Comparison of ENCODE assay signal across 10 mouse cellular contexts in the genomic region with DNA sequence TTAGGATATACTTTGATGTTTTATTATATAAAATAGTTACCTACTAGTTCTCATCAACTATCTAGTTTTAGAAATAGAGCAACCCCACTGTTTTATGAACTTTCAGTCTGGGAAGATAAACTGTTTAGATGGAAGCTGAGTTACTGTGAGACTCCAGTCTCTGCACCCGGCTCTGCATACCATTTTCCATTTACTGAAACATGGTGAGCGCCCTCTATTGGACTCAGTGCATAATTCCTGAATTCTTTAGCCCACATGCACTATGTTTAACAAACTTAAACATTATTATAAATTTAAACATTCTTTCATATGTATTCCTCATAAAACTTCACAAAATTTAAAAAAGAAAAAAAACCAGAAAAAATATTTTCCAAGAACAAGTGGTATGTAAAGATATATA. TPM values are rescaled to one million over a fixed set of nuclear protein-coding genes. Genes with fewer than 3 reads are reported as not detected.
DNase-seq lines count a peak whose midpoint lies in the region; ATAC-seq and TF ChIP-seq lines count a peak whose summit lies in the region.
"Had no signal": no experiment of that assay in that cellular context is flagged by ENCODE, and none has a peak within 500 bp of the region (broad histone marks: within the 10 kb centered on the region; RNA-seq: fewer than 3 reads in every experiment).

No protein-coding gene starts in this region.

- no peak overlapping the region for H3K4me2 ChIP-seq in hindbrain, embryonic 11.5 days (replicated peaks; ENCODE audit: low read depth, low read length)
- H3K4me2 ChIP-seq in hindbrain, embryonic 13.5 days, result no peak overlapping the region
- no peak overlapping the region for H3K4me2 ChIP-seq in neural tube, embryonic 11.5 days (ENCODE audit: low read depth)
- H3K4me2 ChIP-seq in stomach, postnatal 0 days (replicated peaks; ENCODE audit: low read depth), result no peak overlapping the region

- no peak overlapping the region for H3K9ac ChIP-seq in hindbrain, embryonic 11.5 days (ENCODE audit: low read depth, low read length)
- no peak overlapping the region for H3K9ac ChIP-seq in hindbrain, embryonic 13.5 days
- H3K9ac ChIP-seq in neural tube, embryonic 11.5 days (ENCODE audit: low read length), result no peak overlapping the region
- H3K9ac ChIP-seq in stomach, postnatal 0 days (ENCODE audit: low read length), result no peak overlapping the region

- 11% methylated on average over 2 of the region's 2 CpGs for WGBS in hindbrain, embryonic 11.5 days
- WGBS in hindbrain, embryonic 13.5 days, result 14% methylated on average over 2 of the region's 2 CpGs
- WGBS in neural tube, embryonic 11.5 days, result 13% methylated on average over 2 of the region's 2 CpGs
- 8% methylated on average over 2 of the region's 2 CpGs for WGBS in stomach, postnatal 0 days

- no peak for TF ChIP-seq EP300 in stomach, postnatal 0 days (optimal IDR thresholded peaks at IDR 0.05)

- no peaks in the 10 kb centered on the region for H3K9me3 ChIP-seq in hindbrain, embryonic 11.5 days (ENCODE audit: control insufficient read depth, low read length)
- H3K9me3 ChIP-seq in hindbrain, embryonic 13.5 days, result no peaks in the 10 kb centered on the region
- no peaks in the 10 kb centered on the region for H3K9me3 ChIP-seq in neural tube, embryonic 11.5 days (ENCODE audit: control insufficient read depth, low read length)
- H3K9me3 ChIP-seq in stomach, postnatal 0 days (ENCODE audit: control insufficient read depth, low read length), result no peaks in the 10 kb centered on the region

- TF ChIP-seq POLR2A in cortical plate, adult 2 months (IDR thresholded peaks at IDR 0.05; ENCODE audit: extremely low read depth, insufficient read depth, low read length), result no peak

- DNase-seq in hindbrain, embryonic 11.5 days (ENCODE audit: low spot score), result peak; percentile 75
- peak; percentile 35 for DNase-seq in neural tube, embryonic 11.5 days (ENCODE audit: low spot score)
- no peak for DNase-seq in neural tube, embryonic 10.5 days (ENCODE audit: extremely low spot score, low spot score)
- DNase-seq in stomach, postnatal 0 days (ENCODE audit: low spot score), result no peak
- no peak for DNase-seq in adrenal gland, postnatal 25 days
- DNase-seq: cerebellum, postnatal 14 days had no signal

- H3K36me3 ChIP-seq in hindbrain, embryonic 11.5 days (ENCODE audit: control insufficient read depth, insufficient read depth, low read length), result no peaks in the 10 kb centered on the region
- peaks cover 11% of the 10 kb centered on the region for H3K36me3 ChIP-seq in hindbrain, embryonic 13.5 days
- no peaks in the 10 kb centered on the region for H3K36me3 ChIP-seq in neural tube, embryonic 11.5 days (ENCODE audit: control insufficient read depth, insufficient read depth, low read length)
- H3K36me3 ChIP-seq in stomach, postnatal 0 days (ENCODE audit: control insufficient read depth, insufficient read depth, low read length), result peaks cover 12% of the 10 kb centered on the region

- no peak overlapping the region for H3K27ac ChIP-seq in hindbrain, embryonic 11.5 days (ENCODE audit: low read depth, low read length)
- no peak overlapping the region for H3K27ac ChIP-seq in hindbrain, embryonic 13.5 days
- no peak overlapping the region for H3K27ac ChIP-seq in neural tube, embryonic 11.5 days (ENCODE audit: low read depth, low read length)
- no peak overlapping the region for H3K27ac ChIP-seq in cortical plate, adult 2 months (ENCODE audit: insufficient read depth, low read length)
- H3K27ac ChIP-seq in stomach, postnatal 0 days (replicated peaks), result no peak overlapping the region

- no peak for ATAC-seq in hindbrain, embryonic 11.5 days (ENCODE audit: low FRiP score)
- ATAC-seq in hindbrain, embryonic 13.5 days (ENCODE audit: low FRiP score), result no peak
- ATAC-seq in neural tube, embryonic 11.5 days (ENCODE audit: insufficient read depth, low FRiP score, low TSS enrichment), result no peak
- no peak for ATAC-seq in stomach, postnatal 0 days (ENCODE audit: low FRiP score, low TSS enrichment)
- no peak for ATAC-seq in monocyte, adult 5-6 weeks (replicated peaks; ENCODE audit: insufficient number of reproducible peaks, low FRiP score, low TSS enrichment, poor library complexity, severe bottlenecking)

- H3K4me3 ChIP-seq in hindbrain, embryonic 11.5 days (ENCODE audit: low read depth, low read length), result no peak overlapping the region
- no peak overlapping the region for H3K4me3 ChIP-seq in hindbrain, embryonic 13.5 days
- no peak overlapping the region for H3K4me3 ChIP-seq in neural tube, embryonic 11.5 days (ENCODE audit: low read depth, low read length)
- H3K4me3 ChIP-seq in cortical plate, adult 2 months (ENCODE audit: insufficient read depth, low read length), result no peak overlapping the region
- no peak overlapping the region for H3K4me3 ChIP-seq in stomach, postnatal 0 days (ENCODE audit: low read depth, low read length)

- H3K4me1 ChIP-seq in hindbrain, embryonic 11.5 days (replicated peaks; ENCODE audit: control insufficient read depth, insufficient read depth, low read length), result no peaks in the 10 kb centered on the region
- H3K4me1 ChIP-seq in hindbrain, embryonic 13.5 days (replicated peaks), result peaks cover 5% of the 10 kb centered on the region
- no peaks in the 10 kb centered on the region for H3K4me1 ChIP-seq in neural tube, embryonic 11.5 days (ENCODE audit: control insufficient read depth, insufficient read depth, low read length)
- H3K4me1 ChIP-seq in cortical plate, adult 2 months (ENCODE audit: control insufficient read depth, insufficient read depth, low read length), result no peaks in the 10 kb centered on the region
- H3K4me1 ChIP-seq in stomach, postnatal 0 days (replicated peaks; ENCODE audit: control insufficient read depth, insufficient read depth), result no peaks in the 10 kb centered on the region

- TF ChIP-seq CTCF in cortical plate, adult 2 months (IDR thresholded peaks at IDR 0.05; ENCODE audit: extremely low read depth, insufficient read depth, low read length), result peak; percentile 35; the same call in 1 of the 2 replicates
- peak; percentile 72 for TF ChIP-seq CTCF in stomach, postnatal 0 days (IDR thresholded peaks at IDR 0.05; ENCODE audit: low read depth)

- H3K27me3 ChIP-seq in hindbrain, embryonic 11.5 days (ENCODE audit: control insufficient read depth, insufficient read depth, low read length), result peaks cover 10% of the 10 kb centered on the region
- H3K27me3 ChIP-seq in hindbrain, embryonic 13.5 days, result peaks cover 20% of the 10 kb centered on the region
- peaks cover 12% of the 10 kb centered on the region for H3K27me3 ChIP-seq in neural tube, embryonic 11.5 days (ENCODE audit: control insufficient read depth, insufficient read depth, low read length)
- no peaks in the 10 kb centered on the region for H3K27me3 ChIP-seq in stomach, postnatal 0 days (ENCODE audit: control insufficient read depth, insufficient read depth, low read length)

RNA-seq across cellular contexts. Expression of a gene that starts 13.9 kb away (rescaled TPM):
- 3.0 and 3.7 TPM in 2 replicates for polyA plus RNA-seq in hindbrain, embryonic 11.5 days (2014; fragmentation: Nextera tagmentation; extraction: Ambion mirVana)
- 1.7 and 2.1 TPM in 2 replicates for polyA plus RNA-seq in hindbrain, embryonic 13.5 days (2015; fragmentation: Nextera tagmentation; extraction: Ambion mirVana)
- 1.8 and 2.0 TPM in 2 replicates for polyA plus RNA-seq in neural tube, embryonic 11.5 days (2014; fragmentation: Nextera tagmentation; extraction: Ambion mirVana)
- 1.3 and 2.3 TPM in 2 replicates for polyA plus RNA-seq in cortical plate, adult 2 months (2012; rRNA removed)
- polyA plus RNA-seq in stomach, postnatal 0 days (2015; fragmentation: Nextera tagmentation; extraction: Ambion mirVana), result 0.02 TPM in 1 of 2 replicates, not detected in the other
- total RNA-seq in adrenal gland, postnatal 25 days (2021), result not detected in 2 replicates
- not detected in 3 replicates for total RNA-seq in monocyte, adult 5-6 weeks (2017)
- total RNA-seq: gastrocnemius, adult 8-10 months had no signal

RNA-seq across cellular contexts. Expression of a gene that starts 26.8 kb away (rescaled TPM):
- 10.7 and 12.7 TPM in 2 replicates for polyA plus RNA-seq in hindbrain, embryonic 11.5 days (2014; fragmentation: Nextera tagmentation; extraction: Ambion mirVana)
- polyA plus RNA-seq in hindbrain, embryonic 13.5 days (2015; fragmentation: Nextera tagmentation; extraction: Ambion mirVana), result 9.0 and 9.9 TPM in 2 replicates
- polyA plus RNA-seq in neural tube, embryonic 11.5 days (2014; fragmentation: Nextera tagmentation; extraction: Ambion mirVana), result 12.4 and 14.5 TPM in 2 replicates
- polyA plus RNA-seq in cortical plate, adult 2 months (2012; rRNA removed), result 22.8 and 24.8 TPM in 2 replicates
- polyA plus RNA-seq in stomach, postnatal 0 days (2015; fragmentation: Nextera tagmentation; extraction: Ambion mirVana), result 8.6 and 9.2 TPM in 2 replicates
- 24.1 and 29.1 TPM in 2 replicates for total RNA-seq in adrenal gland, postnatal 25 days (2021)
- 6.3 to 13.4 TPM (median 10.3 TPM) in 3 replicates for total RNA-seq in monocyte, adult 5-6 weeks (2017)

RNA-seq across cellular contexts. Expression of a gene that starts 26.9 kb away (rescaled TPM):
- polyA plus RNA-seq in hindbrain, embryonic 11.5 days (2014; fragmentation: Nextera tagmentation; extraction: Ambion mirVana), result 23.0 and 23.8 TPM in 2 replicates
- polyA plus RNA-seq in hindbrain, embryonic 13.5 days (2015; fragmentation: Nextera tagmentation; extraction: Ambion mirVana), result 31.9 and 33.0 TPM in 2 replicates
- polyA plus RNA-seq in neural tube, embryonic 11.5 days (2014; fragmentation: Nextera tagmentation; extraction: Ambion mirVana), result 21.0 and 23.0 TPM in 2 replicates
- 26.7 and 29.2 TPM in 2 replicates for polyA plus RNA-seq in cortical plate, adult 2 months (2012; rRNA removed)
- polyA plus RNA-seq in stomach, postnatal 0 days (2015; fragmentation: Nextera tagmentation; extraction: Ambion mirVana), result 17.3 and 19.6 TPM in 2 replicates
- 22.7 and 27.6 TPM in 2 replicates for total RNA-seq in adrenal gland, postnatal 25 days (2021)
- total RNA-seq in monocyte, adult 5-6 weeks (2017), result 25.7 to 34.2 TPM (median 30.7 TPM) in 3 replicates

Comparison
In these comparisons a context has a peak if more than half of its experiments do, and no peak if none do; other contexts are left out.
1. DNase-seq: peak in hindbrain, embryonic 11.5 days (single experiment) and neural tube, embryonic 11.5 days (single experiment); none in neural tube, embryonic 10.5 days (single experiment), stomach, postnatal 0 days (single experiment) and adrenal gland, postnatal 25 days (single experiment).